Mouse (Mus musculus): Measurements from ENCODE around the gene Trim17.

Gene Trim17

GRCm38 (mm10) chr11:58993091-58993670 lies 38.7 kb downstream of the Trim17 start:
- DNase-seq: no peak

- peak; percentile 47 to 50 for DNase-seq
These were observed 39.9 kb downstream of the Trim17 start for GRCm38 (mm10) chr11:58994337-58994826.

GRCm38 (mm10) chr11:58995061-58995806 lies 40.7 kb downstream of the Trim17 start:
- no peak for DNase-seq

- no peak for DNase-seq
These were observed 41.4 kb downstream of the Trim17 start for GRCm38 (mm10) chr11:58995807-58996370.

GRCm38 (mm10) chr11:58997541-58997940 lies 43.1 kb downstream of the Trim17 start:
- no peak for DNase-seq

GRCm38 (mm10) chr11:58999158-58999557 lies 44.7 kb downstream of the Trim17 start:
- no peak for DNase-seq

GRCm38 (mm10) chr11:58999830-59000229 lies 45.3 kb downstream of the Trim17 start:
- no peak for DNase-seq

- DNase-seq: no peak
These were observed 46.1 kb downstream of the Trim17 start for GRCm38 (mm10) chr11:59000635-59001034.

- DNase-seq: no peak
These were observed 48.0 kb downstream of the Trim17 start for GRCm38 (mm10) chr11:59002327-59003079.

- peak; percentile 19 to 26 for DNase-seq
These were observed 60.6 kb downstream of the Trim17 start for GRCm38 (mm10) chr11:59015052-59015451.
